Mouse (Mus musculus) limb, embryonic 14.5 days (tissue): ENCODE data around the gene Ift74. TPM values are rescaled to one million over a fixed set of nuclear protein-coding genes. Genes with fewer than 3 reads are reported as not detected.
"Not testable (repeated sequence)": the region's sequence is repeated elsewhere in the genome, so short reads cannot be mapped to it uniquely, and the experiment has no call there.

ENCODE experiments used
- ATAC-seq: fragments of 200-750 bp; cut with Nextera tagmentation; 2 replicates; pipeline ENCODE4 v1.8.0; 2017; ENCODE audit warnings: low read depth, moderate number of reproducible peaks, moderate TSS enrichment; ENCODE audit not compliant: low FRiP score
- DNase-seq: peaks from one replicate; pipeline ENCODE4 v3.0.0-alpha.2; 2015; ENCODE audit warnings: low spot score
- H3K27ac ChIP-seq: fragments of 300-500 bp; sonication (generic); replicated peaks from 2 replicates; pipeline ENCODE4 v1.5.1; 2014; ENCODE audit warnings: low read depth, mild to moderate bottlenecking, low read length, moderate library complexity, mixed read lengths
- H3K27me3 ChIP-seq: fragments of 300-500 bp; sonication (generic); 2 replicates; pipeline ENCODE4 v1.6.1; 2014; ENCODE audit warnings: low read length, mixed read lengths; ENCODE audit not compliant: control insufficient read depth, insufficient read depth
- H3K36me3 ChIP-seq: fragments of 300-500 bp; sonication (generic); 2 replicates; pipeline ENCODE4 v1.6.1; 2014; ENCODE audit warnings: mild to moderate bottlenecking, low read length, moderate library complexity, mixed read lengths; ENCODE audit not compliant: control insufficient read depth, insufficient read depth
- H3K4me1 ChIP-seq: fragments of 300-500 bp; sonication (generic); 2 replicates; pipeline ENCODE4 v1.6.1; 2014; ENCODE audit warnings: antibody characterized with exemption, low read length, mixed read lengths; ENCODE audit not compliant: control insufficient read depth, insufficient read depth
- H3K4me2 ChIP-seq: fragments of 300-500 bp; sonication (generic); replicated peaks from 2 replicates; pipeline ENCODE4 v1.6.1; 2014; ENCODE audit warnings: low read depth, mild to moderate bottlenecking, low read length, moderate library complexity; ENCODE audit not compliant: severe bottlenecking
- H3K4me3 ChIP-seq: fragments of 300-500 bp; sonication (generic); replicated peaks from 2 replicates; pipeline ENCODE4 v1.5.1; 2014; ENCODE audit warnings: low read length
- H3K9ac ChIP-seq: fragments of 300-500 bp; sonication (generic); 2 replicates; pipeline ENCODE4 v1.6.1; 2014; ENCODE audit warnings: mild to moderate bottlenecking, low read depth, low read length, moderate library complexity; ENCODE audit not compliant: severe bottlenecking
- H3K9me3 ChIP-seq: fragments of 300-500 bp; sonication (generic); 2 replicates; pipeline ENCODE4 v1.6.1; 2016; ENCODE audit warnings: low read length; ENCODE audit not compliant: control insufficient read depth
- POLR2A ChIP-seq: fragments of 200-500 bp; IDR thresholded peaks from 2 replicates; pipeline ENCODE4 v1.8.0; 2012; ENCODE audit warnings: inconsistent platforms, mild to moderate bottlenecking, moderate library complexity, borderline replicate concordance; ENCODE audit not compliant: insufficient read depth, insufficient read length; ENCODE audit errors: extremely low read depth
- WGBS: fragments of 180-500 bp; shearing (Covaris S2); extraction: QIAGEN DNeasy Blood & Tissue Kit; methylation state at CpG from one replicate; pipeline ENCODE4 v1.1.7; 2014; 5-methylcytosine and 5-hydroxymethylcytosine counted together
- polyA plus RNA-seq, 2 experiments: library from polyadenylated mRNA; depleted of rRNA in 1 of 2; stranded (reverse) in 1 of 2; unstranded in 1 of 2; fragments of >200 nt; fragmentation: Nextera tagmentation in 1 of 2; extraction: Ambion mirVana in 1 of 2; gene quantifications; 2 replicates each; pipeline versions ENCODE4 v1.2.1 to v1.2.3; 2012 to 2014

Gene Ift74
- polyA plus RNA-seq, 2 experiments, result 20.9 to 34.1 TPM

DNA sequence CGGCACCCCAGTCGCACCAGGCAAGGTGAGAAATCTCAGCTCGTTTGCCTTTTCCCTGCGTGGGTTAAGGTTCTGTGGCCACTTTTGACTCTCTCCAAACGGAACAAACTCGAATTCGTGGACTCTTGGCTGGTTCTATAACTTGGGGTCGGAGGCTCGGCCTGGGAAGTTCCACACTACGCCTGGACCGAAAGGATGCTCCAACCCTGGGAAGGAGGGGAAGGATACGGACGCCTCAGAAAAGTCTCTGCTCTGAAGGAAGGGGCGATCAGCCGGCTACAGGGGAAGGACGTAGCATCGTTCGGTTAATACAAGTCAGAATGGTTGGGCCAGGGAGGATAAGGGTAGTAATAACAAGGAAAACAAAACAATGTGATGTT is 326 bp downstream of the Ift74 start:
- Histone ChIP-seq H3K36me3 (0 out of 2 replicates have a peak, but pooled peaks cover 3% of the 10 kb centered on the region), H3K27me3 (no peaks in the 10 kb centered on the region), H3K9ac (peak overlapping the region; percentile 72), H3K9me3 (no peaks in the 10 kb centered on the region), H3K4me1 (0 out of 2 replicates have a peak, but pooled peaks cover 2% of the 10 kb centered on the region), H3K27ac (peak overlapping the region; percentile 70), H3K4me3 (peak overlapping the region; percentile 56), H3K4me2 (peak overlapping the region; percentile 51)
- TF ChIP-seq POLR2A, result no peak
- WGBS, result under 1% methylated on average over 18 of the region's 18 CpGs
- no peak for DNase-seq
- peak; percentile 72 for ATAC-seq

DNA sequence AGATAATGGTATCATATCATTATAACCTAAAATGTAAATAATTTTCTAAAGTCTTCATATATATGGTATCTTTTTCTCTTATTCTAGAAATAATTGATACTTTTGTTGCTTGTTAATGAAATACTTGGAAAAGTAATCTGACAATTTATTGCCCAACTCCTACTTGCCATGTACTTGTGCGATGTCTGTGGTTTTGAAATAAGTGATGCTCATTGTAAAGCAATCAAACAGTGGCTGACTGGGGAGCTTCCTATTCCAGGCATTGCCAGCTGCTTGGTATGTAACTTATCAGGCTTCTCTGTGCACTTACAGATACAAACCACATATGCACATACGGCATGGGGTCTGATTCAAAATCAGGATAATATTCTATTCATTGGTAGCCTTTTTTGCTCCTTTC is 5.8 kb downstream of the Ift74 start:
- peaks cover 18% of the 10 kb centered on the region; the same call in 1 of the 2 replicates for H3K36me3 ChIP-seq
- ATAC-seq (no peak), DNase-seq (no peak)
- no peak overlapping the region for H3K4me2 ChIP-seq
- TF ChIP-seq POLR2A, result no peak
- H3K27ac ChIP-seq, result no peak overlapping the region
- WGBS, result 90% methylated on average over 2 of the region's 2 CpGs
- H3K9ac ChIP-seq, result no peak overlapping the region
- H3K27me3 ChIP-seq, result no peaks in the 10 kb centered on the region
- no peaks in the 10 kb centered on the region for H3K9me3 ChIP-seq
- H3K4me1 ChIP-seq, result 0 out of 2 replicates have a peak, but pooled peaks cover 2% of the 10 kb centered on the region
- H3K4me3 ChIP-seq, result no peak overlapping the region

DNA sequence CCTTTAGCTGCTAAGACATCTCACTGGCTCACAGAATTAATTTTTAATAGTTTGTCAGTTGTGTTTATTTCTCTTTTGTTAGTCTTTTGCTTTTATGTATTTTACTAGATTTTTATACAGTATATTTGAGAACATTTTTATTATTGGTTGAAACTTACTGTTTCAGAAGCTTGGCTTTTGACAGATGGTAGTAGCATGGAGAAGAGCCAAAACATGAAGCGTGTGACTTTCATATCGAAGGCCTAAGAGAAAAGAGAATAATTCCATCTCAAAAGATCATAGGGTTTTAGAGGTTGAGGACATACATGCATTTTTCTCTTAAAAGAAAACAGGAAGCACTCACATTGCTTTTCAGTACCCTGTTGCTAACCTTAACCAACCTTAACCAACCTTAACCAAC is 28.9 kb downstream of the Ift74 start:
- Histone ChIP-seq H3K9ac (no peak overlapping the region), H3K9me3 (no peaks in the 10 kb centered on the region), H3K27me3 (no peaks in the 10 kb centered on the region), H3K27ac (no peak overlapping the region), H3K4me3 (no peak overlapping the region), H3K4me1 (no peaks in the 10 kb centered on the region), H3K4me2 (no peak overlapping the region), H3K36me3 (peaks cover 6% of the 10 kb centered on the region; the same call in 1 of the 2 replicates)
- ATAC-seq, result no peak
- TF ChIP-seq POLR2A, result no peak
- 97% methylated on average over 2 of the region's 2 CpGs for WGBS
- DNase-seq, result no peak

DNA sequence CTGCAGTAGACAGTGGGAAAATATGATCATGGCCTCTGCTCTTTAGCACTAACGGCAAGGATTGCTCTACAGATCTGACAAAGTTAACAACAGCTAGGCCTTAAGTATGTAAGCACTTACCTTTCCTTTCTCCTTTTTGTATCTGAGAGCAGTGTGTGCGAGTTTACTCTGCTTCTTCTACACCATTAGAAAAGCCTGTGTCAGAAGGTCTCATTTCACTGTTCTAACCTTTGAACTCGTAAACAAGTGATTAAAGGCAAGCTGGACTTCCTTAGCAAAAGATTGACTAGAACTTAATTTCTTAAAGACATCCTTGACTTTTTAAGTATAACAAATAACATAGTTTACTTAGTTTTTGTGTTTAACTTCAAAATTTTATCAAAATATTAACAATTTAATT is 35.6 kb downstream of the Ift74 start, which contains the start of gene Lrrc19:
TSS of gene Lrrc19 (minus strand) at position 225 of the 400 bp plus-strand sequence.
- WGBS, result 63% methylated on average over 3 of the region's 3 CpGs
- no peak within 1 kb of the TSS for H3K27ac ChIP-seq
- ATAC-seq, result no peak
- no peak within 1 kb of the TSS for H3K4me3 ChIP-seq
- no peaks in the 10 kb centered on the region for H3K4me1 ChIP-seq
- H3K9me3 ChIP-seq, result no peaks in the 10 kb centered on the region
- H3K27me3 ChIP-seq, result no peaks in the 10 kb centered on the region
- no peak within 1 kb of the TSS for H3K9ac ChIP-seq
- H3K4me2 ChIP-seq, result no peak within 1 kb of the TSS
- peaks cover 6% of the 10 kb centered on the region for H3K36me3 ChIP-seq
- no peak for TF ChIP-seq POLR2A
- DNase-seq, result no peak

DNA sequence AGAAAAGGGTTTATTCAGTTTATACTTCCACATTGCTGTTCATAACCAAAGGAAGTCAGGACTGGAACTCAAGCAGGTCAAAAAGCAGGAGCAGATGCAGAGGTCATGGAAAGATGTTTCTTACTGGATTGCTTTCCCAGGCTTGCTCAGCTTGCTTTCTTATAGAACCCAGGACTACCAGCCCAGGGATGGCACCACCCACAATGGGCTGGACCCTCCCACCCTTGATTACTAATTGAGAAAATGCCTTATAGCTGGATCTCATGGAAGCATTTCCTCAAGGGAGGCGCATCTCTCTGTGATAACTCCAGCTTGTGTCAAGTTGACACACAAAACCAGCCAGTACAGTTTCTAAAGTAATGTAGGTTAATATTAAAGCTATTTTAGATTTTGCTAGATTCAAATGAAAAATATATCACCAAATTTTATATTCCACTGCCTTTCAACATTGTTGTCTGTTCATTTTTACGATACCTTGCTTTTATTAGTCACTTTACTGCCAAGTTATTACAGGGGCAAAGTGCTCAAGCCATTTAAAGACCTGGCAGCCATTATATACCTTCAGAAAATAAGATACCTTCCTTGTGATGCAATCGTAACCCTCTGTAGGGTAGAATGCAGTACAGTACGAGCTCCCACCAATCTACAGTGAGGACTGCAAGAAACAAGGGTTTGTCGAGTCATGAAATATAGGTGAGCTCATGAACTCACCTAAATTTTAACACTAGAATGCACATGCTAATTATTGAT is 36.3 kb downstream of the Ift74 start:
- not testable (repeated sequence) for ATAC-seq, H3K9me3 ChIP-seq, H3K27ac ChIP-seq, H3K27me3 ChIP-seq, H3K4me3 ChIP-seq, H3K9ac ChIP-seq, DNase-seq, H3K4me2 ChIP-seq, H3K4me1 ChIP-seq
- WGBS, result 58% methylated on average over 5 of the region's 5 CpGs
- peaks cover 13% of the 10 kb centered on the region for H3K36me3 ChIP-seq
